Mouse (Mus musculus): ENCODE data around the gene Xpo5.

GRCm38 (mm10) chr17:46164791-46165190 is 37.8 kb upstream of the Xpo5 start:
- TF ChIP-seq CTCF (IDR thresholded peaks at IDR 0.05; ENCODE audit: borderline replicate concordance, control insufficient read depth, extremely low read depth, insufficient read depth, low read length, poor library complexity) (no peak), POLR2A (IDR thresholded peaks at IDR 0.05; ENCODE audit: control insufficient read depth, extremely low read depth, insufficient read depth, low read length, poor library complexity) (no peak)

All from thymus, adult 2 months (tissue).